Mouse (Mus musculus): ENCODE results near the gene Spns3. TPM values are rescaled to one million over a fixed set of nuclear protein-coding genes. Genes with fewer than 3 reads are reported as not detected.

Spns3 gene
- polyA plus RNA-seq, 1 experiment: not detected

DNA sequence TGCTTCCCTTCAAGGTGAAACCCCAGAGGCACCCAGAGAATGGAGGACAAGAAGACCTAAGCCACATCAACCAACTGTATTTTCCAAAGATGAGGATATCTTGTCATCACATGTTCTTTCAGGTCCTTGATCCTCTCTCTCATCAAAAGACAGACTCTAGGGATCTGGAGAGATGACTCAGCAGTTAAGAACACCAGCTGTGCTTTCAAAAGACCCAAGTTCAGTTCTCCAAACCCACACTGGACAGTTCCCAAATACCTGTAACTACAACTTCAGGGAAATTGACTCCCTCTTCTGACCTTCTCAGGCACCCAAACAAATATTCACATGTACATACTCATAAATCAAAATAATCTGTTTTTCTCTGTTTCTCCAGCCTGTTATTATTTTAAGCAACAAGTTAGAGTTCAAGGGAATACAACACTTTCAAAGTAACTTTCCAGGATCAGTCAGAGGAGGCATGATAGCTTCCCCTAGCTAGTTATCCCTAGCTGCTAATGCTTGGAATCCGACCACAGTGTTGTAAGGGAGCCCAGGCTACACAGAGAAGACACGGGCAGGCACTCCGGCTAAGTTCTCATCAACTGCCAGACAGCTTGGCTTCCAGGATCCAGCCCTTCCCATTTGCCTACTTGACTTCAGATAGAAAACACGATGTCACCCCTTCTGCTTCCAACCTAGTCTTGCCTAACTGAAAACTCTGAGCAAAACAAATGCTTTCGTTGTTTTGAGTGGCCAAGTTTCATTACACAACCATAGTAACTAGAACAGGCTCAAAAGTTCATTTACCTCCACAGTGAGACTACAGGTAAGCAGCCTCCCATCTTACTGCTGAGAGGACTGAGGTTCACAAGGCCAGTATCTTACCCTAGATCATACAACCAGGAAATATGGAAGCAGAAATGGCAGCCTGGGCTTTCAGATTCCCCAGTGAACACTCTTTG is 28.4 kb downstream of the Spns3 start:
- Histone ChIP-seq H3K36me3 (ENCODE audit: control insufficient read depth, insufficient read depth) (no peaks in the 10 kb centered on the region), H3K79me2 (ENCODE audit: control insufficient read depth, insufficient read depth) (no peaks in the 10 kb centered on the region), H3K79me3 (ENCODE audit: low read depth) (no peaks in the 10 kb centered on the region), H3K4me3 (ENCODE audit: insufficient read depth, poor library complexity, severe bottlenecking) (no peak overlapping the region), H3ac (ENCODE audit: control insufficient read depth, insufficient read length, low read depth) (no peak overlapping the region), H3K27me3 (ENCODE audit: control insufficient read depth, insufficient read depth, insufficient read length) (peaks cover 35% of the 10 kb centered on the region)
- no peak for TF ChIP-seq CEBPB (IDR thresholded peaks at IDR 0.05; ENCODE audit: low read depth)
- TF ChIP-seq MYOG (IDR thresholded peaks at IDR 0.05; ENCODE audit: control insufficient read depth, extremely low read depth, insufficient read length): no peak
- no peak for TF ChIP-seq FOSL1 (IDR thresholded peaks at IDR 0.05; ENCODE audit: insufficient read depth, low read length, poor library complexity, severe bottlenecking)
- no peak for TF ChIP-seq MYOD1 (IDR thresholded peaks at IDR 0.05; ENCODE audit: control insufficient read depth, insufficient read length, low read depth)
- TF ChIP-seq USF1 (IDR thresholded peaks at IDR 0.05; ENCODE audit: low read depth): no peak

GRCm38 (mm10) chr11:72519895-72520294 is 30.4 kb downstream of the Spns3 start:
- no peak for TF ChIP-seq MAX (IDR thresholded peaks at IDR 0.05)
- TF ChIP-seq MYOD1 (IDR thresholded peaks at IDR 0.05; ENCODE audit: control insufficient read depth, insufficient read length, low read depth): no peak
- no peak for TF ChIP-seq FOSL1 (IDR thresholded peaks at IDR 0.05; ENCODE audit: insufficient read depth, low read length, poor library complexity, severe bottlenecking)
- TF ChIP-seq MYOG (IDR thresholded peaks at IDR 0.05; ENCODE audit: control insufficient read depth, extremely low read depth, insufficient read length): no peak
- no peak for TF ChIP-seq CTCF (IDR thresholded peaks at IDR 0.05; ENCODE audit: control insufficient read depth, insufficient read depth, insufficient read length)
- no peak for TF ChIP-seq CEBPB (IDR thresholded peaks at IDR 0.05; ENCODE audit: low read depth)
- no peak for TF ChIP-seq USF1 (IDR thresholded peaks at IDR 0.05; ENCODE audit: low read depth)
- Histone ChIP-seq H3K79me2 (ENCODE audit: control insufficient read depth, insufficient read depth) (no peaks in the 10 kb centered on the region), H3K36me3 (ENCODE audit: control insufficient read depth, insufficient read depth) (no peaks in the 10 kb centered on the region), H3K4me3 (ENCODE audit: insufficient read depth, poor library complexity, severe bottlenecking) (no peak overlapping the region), H3ac (ENCODE audit: control insufficient read depth, insufficient read length, low read depth) (no peak overlapping the region), H3K79me3 (ENCODE audit: low read depth) (no peaks in the 10 kb centered on the region), H3K27me3 (ENCODE audit: control insufficient read depth, insufficient read depth, insufficient read length) (peaks cover 20% of the 10 kb centered on the region)

DNA sequence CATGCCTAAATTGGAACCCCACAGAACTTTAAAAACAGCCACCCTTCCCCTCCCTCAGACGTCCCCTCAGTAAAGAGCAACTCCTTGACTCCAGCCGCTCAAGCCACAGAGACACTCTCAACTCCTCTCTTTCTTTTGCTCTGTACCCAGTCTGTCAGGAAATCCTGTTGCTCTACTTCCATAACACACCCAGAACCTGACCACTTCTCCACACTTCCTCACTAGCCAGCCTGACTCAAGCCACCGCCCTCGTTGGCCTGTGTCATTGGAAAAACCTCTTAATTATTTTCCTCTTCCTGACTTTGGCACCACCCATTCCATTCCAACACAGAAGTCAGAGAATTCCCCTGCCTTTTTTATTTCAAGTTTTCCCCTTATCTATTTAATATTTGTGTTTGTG is 31.1 kb downstream of the Spns3 start:
- peaks cover 13% of the 10 kb centered on the region for H3K27me3 ChIP-seq (ENCODE audit: control insufficient read depth, insufficient read depth, insufficient read length)
- H3K36me3 ChIP-seq (ENCODE audit: control insufficient read depth, insufficient read depth): no peaks in the 10 kb centered on the region
- no peaks in the 10 kb centered on the region for H3K79me3 ChIP-seq (ENCODE audit: low read depth)
- H3ac ChIP-seq (ENCODE audit: control insufficient read depth, insufficient read length, low read depth): no peak overlapping the region
- no peaks in the 10 kb centered on the region for H3K79me2 ChIP-seq (ENCODE audit: control insufficient read depth, insufficient read depth)
- no peak overlapping the region for H3K4me3 ChIP-seq (ENCODE audit: insufficient read depth, poor library complexity, severe bottlenecking)
- no peak for TF ChIP-seq MAX (IDR thresholded peaks at IDR 0.05)

- Histone ChIP-seq H3ac (ENCODE audit: control insufficient read depth, insufficient read length, low read depth) (no peak overlapping the region), H3K4me3 (ENCODE audit: insufficient read depth, poor library complexity, severe bottlenecking) (no peak overlapping the region), H3K36me3 (ENCODE audit: control insufficient read depth, insufficient read depth) (no peaks in the 10 kb centered on the region), H3K79me2 (ENCODE audit: control insufficient read depth, insufficient read depth) (no peaks in the 10 kb centered on the region), H3K27me3 (ENCODE audit: control insufficient read depth, insufficient read depth, insufficient read length) (peaks cover 8% of the 10 kb centered on the region), H3K79me3 (ENCODE audit: low read depth) (no peaks in the 10 kb centered on the region)
- TF ChIP-seq CTCF (IDR thresholded peaks at IDR 0.05; ENCODE audit: control insufficient read depth, insufficient read depth, insufficient read length) (no peak), MYOG (IDR thresholded peaks at IDR 0.05; ENCODE audit: control insufficient read depth, extremely low read depth, insufficient read length) (no peak), USF1 (IDR thresholded peaks at IDR 0.05; ENCODE audit: low read depth) (no peak), CEBPB (IDR thresholded peaks at IDR 0.05; ENCODE audit: low read depth) (no peak), MAX (IDR thresholded peaks at IDR 0.05) (no peak), MYOD1 (IDR thresholded peaks at IDR 0.05; ENCODE audit: control insufficient read depth, insufficient read length, low read depth) (no peak), FOSL1 (IDR thresholded peaks at IDR 0.05; ENCODE audit: insufficient read depth, low read length, poor library complexity, severe bottlenecking) (no peak)
These were observed 31.9 kb downstream of the Spns3 start for GRCm38 (mm10) chr11:72518449-72518848.

DNA sequence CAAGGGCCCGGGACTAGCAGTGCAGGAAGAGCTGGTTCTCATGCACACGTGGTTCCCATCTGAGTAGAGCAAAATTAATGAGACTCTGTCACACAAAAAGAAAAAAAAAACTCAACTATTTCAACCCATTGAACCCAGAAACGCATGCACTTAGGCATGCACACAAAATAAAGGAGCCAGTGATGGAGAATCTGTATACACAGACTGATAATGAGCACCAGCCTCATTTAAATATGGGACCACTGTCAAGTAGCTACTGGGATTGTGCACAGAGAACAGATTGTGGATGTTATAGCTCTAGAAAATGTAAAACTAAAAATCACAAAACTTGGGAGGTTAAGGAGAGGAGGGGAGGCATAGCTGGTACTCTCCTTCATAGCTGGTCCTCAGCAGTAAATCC is 35.3 kb downstream of the Spns3 start:
- Histone ChIP-seq H3K79me3 (ENCODE audit: low read depth) (no peaks in the 10 kb centered on the region), H3K79me2 (ENCODE audit: control insufficient read depth, insufficient read depth) (no peaks in the 10 kb centered on the region), H3K4me3 (ENCODE audit: insufficient read depth, poor library complexity, severe bottlenecking) (no peak overlapping the region), H3K27me3 (ENCODE audit: control insufficient read depth, insufficient read depth, insufficient read length) (peaks cover 8% of the 10 kb centered on the region), H3K36me3 (ENCODE audit: control insufficient read depth, insufficient read depth) (no peaks in the 10 kb centered on the region), H3ac (ENCODE audit: control insufficient read depth, insufficient read length, low read depth) (no peak overlapping the region)
- TF ChIP-seq FOSL1 (IDR thresholded peaks at IDR 0.05; ENCODE audit: insufficient read depth, low read length, poor library complexity, severe bottlenecking) (no peak), MYOG (IDR thresholded peaks at IDR 0.05; ENCODE audit: control insufficient read depth, extremely low read depth, insufficient read length) (no peak), USF1 (IDR thresholded peaks at IDR 0.05; ENCODE audit: low read depth) (no peak)

- H3K27me3 ChIP-seq (ENCODE audit: control insufficient read depth, insufficient read depth, insufficient read length): peaks cover 14% of the 10 kb centered on the region
- no peak overlapping the region for H3ac ChIP-seq (ENCODE audit: control insufficient read depth, insufficient read length, low read depth)
- H3K79me3 ChIP-seq (ENCODE audit: low read depth): no peaks in the 10 kb centered on the region
- H3K79me2 ChIP-seq (ENCODE audit: control insufficient read depth, insufficient read depth): no peaks in the 10 kb centered on the region
- no peak for TF ChIP-seq MYOD1 (IDR thresholded peaks at IDR 0.05; ENCODE audit: control insufficient read depth, insufficient read length, low read depth)
- TF ChIP-seq MYOG (IDR thresholded peaks at IDR 0.05; ENCODE audit: control insufficient read depth, extremely low read depth, insufficient read length): no peak
- no peak for TF ChIP-seq FOSL1 (IDR thresholded peaks at IDR 0.05; ENCODE audit: insufficient read depth, low read length, poor library complexity, severe bottlenecking)
- TF ChIP-seq MAX (IDR thresholded peaks at IDR 0.05): no peak
- TF ChIP-seq USF1 (IDR thresholded peaks at IDR 0.05; ENCODE audit: low read depth): no peak
- no peak for TF ChIP-seq CEBPB (IDR thresholded peaks at IDR 0.05; ENCODE audit: low read depth)
- TF ChIP-seq CTCF (IDR thresholded peaks at IDR 0.05; ENCODE audit: control insufficient read depth, insufficient read depth, insufficient read length): no peak
- H3K36me3 ChIP-seq (ENCODE audit: control insufficient read depth, insufficient read depth): no peaks in the 10 kb centered on the region
- no peak overlapping the region for H3K4me3 ChIP-seq (ENCODE audit: insufficient read depth, poor library complexity, severe bottlenecking)
These were observed 41.7 kb downstream of the Spns3 start for GRCm38 (mm10) chr11:72508651-72509050.
